Mouse (Mus musculus): ENCODE measurements at regions not wholly inside any gene's neighbourhood (a gene's known extent, or its start where the extent isn't known, plus 50 kb on each side); places are given as distances from the start of the nearest gene placed in this dataset.

DNA sequence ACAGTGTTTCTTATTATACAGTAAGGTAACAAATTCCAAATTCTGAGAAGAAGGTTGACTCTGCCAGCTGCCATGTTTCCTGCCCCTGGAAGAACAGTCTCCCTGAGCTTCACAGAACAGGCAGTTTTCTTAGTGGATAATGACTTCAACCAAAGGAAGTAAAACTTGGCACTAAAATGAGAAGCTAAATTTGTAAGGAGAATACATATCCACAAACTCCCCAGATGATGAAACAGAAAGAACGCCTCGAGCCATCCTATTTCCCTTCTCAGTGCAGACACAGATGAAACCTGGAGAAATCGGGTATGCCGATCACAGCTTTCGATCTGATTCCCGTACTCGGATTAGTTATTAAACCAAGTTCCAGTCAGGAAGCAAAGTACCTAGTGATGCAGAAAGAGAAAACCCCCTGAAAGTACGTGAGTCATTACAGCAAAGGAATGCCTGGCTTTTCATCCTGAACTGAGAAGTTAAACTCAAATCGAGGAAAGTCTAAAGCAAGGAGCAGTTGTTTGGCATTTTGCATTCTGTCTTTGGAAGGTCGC is 143.7 kb downstream of the Nsun3 start:
- Histone ChIP-seq H3K36me3 (ENCODE audit: control insufficient read depth, insufficient read depth, low read length) (no peaks in the 10 kb centered on the region), H3K4me2 (replicated peaks; ENCODE audit: low read depth, low read length) (no peak overlapping the region), H3K9me3 (ENCODE audit: control insufficient read depth, low read length) (no peaks in the 10 kb centered on the region), H3K27me3 (ENCODE audit: control insufficient read depth, insufficient read depth, low read length) (no peaks in the 10 kb centered on the region), H3K27ac (ENCODE audit: low read depth, low read length) (peak overlapping the region; percentile 52; the same call in 1 of the 2 replicates), H3K4me3 (ENCODE audit: low read length) (no peak overlapping the region), H3K4me1 (ENCODE audit: control insufficient read depth, insufficient read depth, low read length) (no peaks in the 10 kb centered on the region), H3K9ac (ENCODE audit: low read depth, low read length) (no peak overlapping the region)
- ATAC-seq (ENCODE audit: low FRiP score, low TSS enrichment) = peak; percentile 35; the same call in 1 of the 2 replicates
- WGBS = 66% methylated on average over 10 of the region's 10 CpGs

DNA sequence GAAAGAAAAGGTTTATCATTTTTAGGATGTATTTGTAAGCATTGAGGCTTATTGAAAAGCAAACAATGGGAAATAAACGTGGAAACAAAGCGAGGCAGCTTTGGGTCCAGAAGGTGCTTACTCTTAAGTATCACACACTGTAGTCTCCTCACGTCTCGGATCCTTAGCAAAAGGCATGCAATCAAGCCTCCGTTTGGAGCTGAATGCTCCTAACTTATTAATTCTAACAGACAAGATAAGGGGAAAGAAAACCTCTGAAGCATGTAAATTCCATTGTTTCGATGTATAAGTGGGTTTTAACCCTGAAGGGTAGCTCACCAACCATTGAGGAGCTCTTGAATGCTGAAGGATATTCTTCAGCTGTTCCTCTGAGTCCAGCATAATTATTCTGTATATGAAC is 162.7 kb downstream of the Nsun3 start:
- 80% methylated on average over 6 of the region's 6 CpGs for WGBS
- no peak for ATAC-seq (ENCODE audit: low FRiP score, low TSS enrichment)
- no peaks in the 10 kb centered on the region for H3K4me1 ChIP-seq (ENCODE audit: control insufficient read depth, insufficient read depth, low read length)
- H3K4me2 ChIP-seq (replicated peaks; ENCODE audit: low read depth, low read length) = no peak overlapping the region
- no peaks in the 10 kb centered on the region for H3K36me3 ChIP-seq (ENCODE audit: control insufficient read depth, insufficient read depth, low read length)
- no peak overlapping the region for H3K9ac ChIP-seq (ENCODE audit: low read depth, low read length)
- H3K27me3 ChIP-seq (ENCODE audit: control insufficient read depth, insufficient read depth, low read length) = no peaks in the 10 kb centered on the region
- H3K27ac ChIP-seq (ENCODE audit: low read depth, low read length) = no peak overlapping the region
- no peaks in the 10 kb centered on the region for H3K9me3 ChIP-seq (ENCODE audit: control insufficient read depth, low read length)
- H3K4me3 ChIP-seq (ENCODE audit: low read length) = no peak overlapping the region

DNA sequence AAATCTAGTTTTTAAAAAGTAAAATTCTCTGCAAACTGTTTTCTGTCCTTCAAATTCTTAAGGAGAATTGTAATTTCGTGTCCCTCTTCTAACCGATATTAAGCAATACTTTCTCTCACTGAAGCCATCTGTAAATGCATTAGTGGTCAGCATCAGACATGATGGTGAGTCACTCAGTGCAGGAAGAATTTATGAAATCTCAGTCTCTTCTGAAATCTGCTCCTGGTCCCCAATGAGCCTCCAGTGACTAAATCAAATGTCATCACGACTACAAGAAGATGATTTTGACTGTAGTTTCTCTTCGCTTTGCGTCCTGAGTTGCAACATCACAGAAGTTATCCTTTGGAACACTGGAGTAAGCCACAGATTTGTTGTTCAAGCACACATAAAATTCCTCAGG is 175.7 kb downstream of the Nsun3 start:
- WGBS = 91% methylated on average over 5 of the region's 5 CpGs
- no peaks in the 10 kb centered on the region for H3K4me1 ChIP-seq (ENCODE audit: control insufficient read depth, insufficient read depth, low read length)

DNA sequence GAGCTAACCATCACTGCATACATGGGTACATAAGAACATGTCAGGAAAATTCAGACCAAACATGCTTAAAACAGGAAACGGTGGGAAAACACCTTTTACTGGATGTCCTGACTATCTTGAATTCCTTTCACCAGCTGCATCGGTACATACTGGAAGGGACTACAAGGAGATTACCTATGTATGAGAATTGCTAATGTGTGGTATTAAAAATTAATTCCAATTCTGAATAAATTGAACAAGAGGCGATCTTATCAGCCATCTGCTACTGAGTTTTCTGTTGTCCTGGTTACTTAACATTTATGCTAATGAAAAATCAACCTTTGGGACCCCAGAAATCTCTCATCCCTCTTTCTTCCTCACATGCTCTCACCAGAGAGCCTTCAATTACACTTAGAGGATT is 178.0 kb downstream of the Nsun3 start:
- 85% methylated on average over 3 of the region's 3 CpGs for WGBS
- ATAC-seq (ENCODE audit: low FRiP score, low TSS enrichment) = no peak
- no peak overlapping the region for H3K9ac ChIP-seq (ENCODE audit: low read depth, low read length)

More for the DNA sequence above, 175.7 kb downstream of the Nsun3 start:
- Histone ChIP-seq H3K9ac (ENCODE audit: low read depth, low read length) (no peak overlapping the region), H3K36me3 (ENCODE audit: control insufficient read depth, insufficient read depth, low read length) (no peaks in the 10 kb centered on the region), H3K27me3 (ENCODE audit: control insufficient read depth, insufficient read depth, low read length) (no peaks in the 10 kb centered on the region), H3K4me2 (replicated peaks; ENCODE audit: low read depth, low read length) (no peak overlapping the region), H3K27ac (ENCODE audit: low read depth, low read length) (no peak overlapping the region), H3K4me3 (ENCODE audit: low read length) (no peak overlapping the region), H3K9me3 (ENCODE audit: control insufficient read depth, low read length) (no peaks in the 10 kb centered on the region)
- no peak for ATAC-seq (ENCODE audit: low FRiP score, low TSS enrichment)

DNA sequence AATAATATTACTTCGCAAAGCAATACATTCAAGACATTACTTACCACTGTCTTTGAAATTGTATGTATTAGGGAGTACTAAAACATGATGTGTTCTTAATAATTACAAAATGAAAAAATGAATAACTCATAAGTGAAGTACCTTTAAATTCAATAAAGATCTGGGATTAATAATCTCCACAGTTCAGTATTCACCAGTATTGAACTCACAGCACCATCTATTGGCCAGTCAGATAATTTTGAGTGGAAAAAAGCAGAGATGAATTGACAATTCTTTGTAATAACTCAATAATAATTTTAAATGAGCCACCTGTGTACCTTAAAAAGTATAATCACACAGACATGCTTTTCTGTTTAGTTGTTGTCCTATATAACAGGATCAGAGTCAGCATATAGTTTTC is 180.7 kb downstream of the Nsun3 start:
- no peaks in the 10 kb centered on the region for H3K27me3 ChIP-seq (ENCODE audit: control insufficient read depth, insufficient read depth, low read length)
- no peak for ATAC-seq (ENCODE audit: low FRiP score, low TSS enrichment)
- no peaks in the 10 kb centered on the region for H3K4me1 ChIP-seq (ENCODE audit: control insufficient read depth, insufficient read depth, low read length)
- H3K9ac ChIP-seq (ENCODE audit: low read depth, low read length) = no peak overlapping the region
- H3K4me2 ChIP-seq (replicated peaks; ENCODE audit: low read depth, low read length) = no peak overlapping the region
- H3K36me3 ChIP-seq (ENCODE audit: control insufficient read depth, insufficient read depth, low read length) = no peaks in the 10 kb centered on the region
- H3K9me3 ChIP-seq (ENCODE audit: control insufficient read depth, low read length) = no peaks in the 10 kb centered on the region
- H3K4me3 ChIP-seq (ENCODE audit: low read length) = no peak overlapping the region
- 90% methylated on average over 1 of the region's 1 CpGs for WGBS
- H3K27ac ChIP-seq (ENCODE audit: low read depth, low read length) = no peak overlapping the region

More for the DNA sequence above, 178.0 kb downstream of the Nsun3 start:
- Histone ChIP-seq H3K4me3 (ENCODE audit: low read length) (no peak overlapping the region), H3K4me1 (ENCODE audit: control insufficient read depth, insufficient read depth, low read length) (no peaks in the 10 kb centered on the region), H3K4me2 (replicated peaks; ENCODE audit: low read depth, low read length) (no peak overlapping the region), H3K27ac (ENCODE audit: low read depth, low read length) (no peak overlapping the region), H3K27me3 (ENCODE audit: control insufficient read depth, insufficient read depth, low read length) (no peaks in the 10 kb centered on the region), H3K9me3 (ENCODE audit: control insufficient read depth, low read length) (no peaks in the 10 kb centered on the region), H3K36me3 (ENCODE audit: control insufficient read depth, insufficient read depth, low read length) (no peaks in the 10 kb centered on the region)

DNA sequence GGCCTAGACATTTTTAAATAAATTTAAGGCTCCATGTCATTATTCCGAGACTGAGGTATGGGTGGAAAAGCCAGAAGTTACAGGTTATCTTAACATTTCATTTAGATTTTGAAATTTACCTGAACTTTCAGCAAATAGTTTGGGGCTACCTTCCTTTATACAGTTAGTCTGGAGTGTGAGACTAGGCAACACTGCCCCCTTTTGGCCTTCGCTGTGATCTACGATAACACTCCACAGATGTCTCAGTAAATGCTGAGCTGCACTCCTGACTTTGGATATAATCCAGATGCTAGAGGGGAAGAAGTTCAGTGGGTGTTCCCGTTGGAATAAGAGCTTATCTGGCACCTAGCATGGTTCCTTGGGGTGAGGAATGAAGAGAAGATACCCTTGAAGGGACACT is 224.6 kb downstream of the Nsun3 start:
- Histone ChIP-seq H3K9me3 (ENCODE audit: control insufficient read depth, low read length) (no peaks in the 10 kb centered on the region), H3K4me2 (replicated peaks; ENCODE audit: low read depth, low read length) (no peak overlapping the region), H3K27me3 (ENCODE audit: control insufficient read depth, insufficient read depth, low read length) (no peaks in the 10 kb centered on the region), H3K36me3 (ENCODE audit: control insufficient read depth, insufficient read depth, low read length) (no peaks in the 10 kb centered on the region), H3K9ac (ENCODE audit: low read depth, low read length) (no peak overlapping the region), H3K4me3 (ENCODE audit: low read length) (no peak overlapping the region), H3K4me1 (ENCODE audit: control insufficient read depth, insufficient read depth, low read length) (no peaks in the 10 kb centered on the region), H3K27ac (ENCODE audit: low read depth, low read length) (no peak overlapping the region)
- peak; percentile 81; the same call in 1 of the 2 replicates for ATAC-seq (ENCODE audit: low FRiP score, low TSS enrichment)
- 35% methylated on average over 4 of the region's 4 CpGs for WGBS

DNA sequence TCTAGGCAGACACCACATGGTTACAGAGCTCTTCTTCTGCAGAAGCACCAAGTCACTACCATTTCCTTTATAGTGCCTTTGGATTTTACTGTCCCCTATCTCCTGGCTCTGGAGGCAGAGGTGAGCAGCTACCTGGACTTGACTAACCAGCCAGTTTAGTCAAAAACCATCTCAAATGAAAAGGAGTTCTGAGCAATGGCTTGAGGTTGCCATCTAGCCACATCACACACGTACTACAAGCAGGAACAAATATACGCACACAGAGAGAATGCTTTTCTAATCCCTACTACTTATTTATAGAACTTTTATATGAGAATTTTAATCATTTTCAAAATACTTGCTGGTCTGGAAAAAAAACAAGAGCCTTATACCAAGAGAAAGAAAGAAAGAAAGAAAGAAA is 243.5 kb downstream of the Nsun3 start:
- ATAC-seq (ENCODE audit: low FRiP score, low TSS enrichment) = no peak
- WGBS = 84% methylated on average over 2 of the region's 2 CpGs
- no peaks in the 10 kb centered on the region for H3K27me3 ChIP-seq (ENCODE audit: control insufficient read depth, insufficient read depth, low read length)
- H3K4me3 ChIP-seq (ENCODE audit: low read length) = no peak overlapping the region
- H3K9ac ChIP-seq (ENCODE audit: low read depth, low read length) = no peak overlapping the region
- no peaks in the 10 kb centered on the region for H3K9me3 ChIP-seq (ENCODE audit: control insufficient read depth, low read length)
- H3K27ac ChIP-seq (ENCODE audit: low read depth, low read length) = no peak overlapping the region
- no peaks in the 10 kb centered on the region for H3K4me1 ChIP-seq (ENCODE audit: control insufficient read depth, insufficient read depth, low read length)
- no peak overlapping the region for H3K4me2 ChIP-seq (replicated peaks; ENCODE audit: low read depth, low read length)
- H3K36me3 ChIP-seq (ENCODE audit: control insufficient read depth, insufficient read depth, low read length) = no peaks in the 10 kb centered on the region

DNA sequence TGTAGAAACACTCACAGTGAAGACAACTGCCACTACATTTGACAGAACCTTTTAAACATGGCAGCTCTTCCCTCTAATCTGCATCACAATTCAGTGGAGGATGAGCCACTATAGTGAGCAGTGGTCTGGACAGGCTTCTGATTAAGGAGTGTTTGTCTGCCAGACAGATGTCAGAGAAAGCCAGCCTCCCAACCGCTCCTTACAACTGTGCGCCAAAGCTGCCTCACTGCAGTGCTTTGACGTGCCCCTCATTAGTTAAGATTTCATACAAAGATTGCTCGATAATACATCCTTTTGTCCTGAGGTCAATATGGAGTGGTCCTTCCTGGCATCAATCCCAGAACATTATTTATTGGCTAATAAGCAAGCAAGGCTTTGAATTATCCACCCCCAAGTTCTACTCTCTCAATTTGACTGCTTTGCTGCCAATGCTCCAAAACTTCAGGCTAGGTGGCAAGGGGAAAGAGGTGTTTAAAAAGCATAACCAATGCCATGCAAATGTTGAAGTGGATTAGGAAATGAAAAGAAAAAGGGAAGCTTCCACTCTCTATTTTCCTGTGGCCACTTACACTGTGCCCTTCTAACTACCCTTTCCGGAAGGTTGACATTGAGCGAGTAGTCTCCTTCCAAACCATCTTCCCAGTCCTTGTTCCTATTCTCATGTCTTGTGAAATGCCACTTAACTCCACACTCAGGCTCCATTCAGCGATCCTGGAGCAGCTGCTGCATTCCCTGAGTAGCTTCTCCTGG is 248.7 kb downstream of the Nsun3 start:
- no peak overlapping the region for H3K4me2 ChIP-seq (replicated peaks; ENCODE audit: low read depth, low read length)
- H3K4me1 ChIP-seq (ENCODE audit: control insufficient read depth, insufficient read depth, low read length) = no peaks in the 10 kb centered on the region
- H3K4me3 ChIP-seq (ENCODE audit: low read length) = no peak overlapping the region
- H3K9ac ChIP-seq (ENCODE audit: low read depth, low read length) = no peak overlapping the region
- no peaks in the 10 kb centered on the region for H3K9me3 ChIP-seq (ENCODE audit: control insufficient read depth, low read length)
- WGBS = 70% methylated on average over 7 of the region's 7 CpGs
- no peak for ATAC-seq (ENCODE audit: low FRiP score, low TSS enrichment)
- H3K36me3 ChIP-seq (ENCODE audit: control insufficient read depth, insufficient read depth, low read length) = no peaks in the 10 kb centered on the region
- no peaks in the 10 kb centered on the region for H3K27me3 ChIP-seq (ENCODE audit: control insufficient read depth, insufficient read depth, low read length)
- H3K27ac ChIP-seq (ENCODE audit: low read depth, low read length) = no peak overlapping the region

DNA sequence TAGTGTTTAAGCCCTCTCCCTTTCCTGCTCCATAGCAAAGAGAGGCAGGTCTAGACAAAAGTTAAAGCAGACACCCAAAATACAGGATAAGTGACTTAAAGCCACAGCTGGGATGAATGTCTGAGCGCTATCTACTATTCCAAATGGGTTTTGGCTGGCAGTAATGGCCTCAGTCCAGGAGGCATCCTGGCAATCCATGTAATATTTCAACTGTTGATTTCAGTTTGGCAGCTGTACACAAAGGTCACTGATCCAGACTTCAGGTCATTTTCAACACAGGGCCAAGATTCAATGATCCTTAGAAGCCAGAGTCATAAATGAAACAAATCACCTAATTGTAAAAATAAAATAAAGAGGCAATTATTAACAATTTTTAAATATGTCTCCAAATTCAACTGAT is 277.3 kb downstream of the Nsun3 start:
- H3K9me3 ChIP-seq (ENCODE audit: control insufficient read depth, low read length) = no peaks in the 10 kb centered on the region
- H3K4me1 ChIP-seq (ENCODE audit: control insufficient read depth, insufficient read depth, low read length) = no peaks in the 10 kb centered on the region
- no peak overlapping the region for H3K4me3 ChIP-seq (ENCODE audit: low read length)
- H3K9ac ChIP-seq (ENCODE audit: low read depth, low read length) = no peak overlapping the region
- no peaks in the 10 kb centered on the region for H3K27me3 ChIP-seq (ENCODE audit: control insufficient read depth, insufficient read depth, low read length)
- WGBS = 83% methylated on average over 1 of the region's 1 CpGs
- H3K4me2 ChIP-seq (replicated peaks; ENCODE audit: low read depth, low read length) = no peak overlapping the region
- no peaks in the 10 kb centered on the region for H3K36me3 ChIP-seq (ENCODE audit: control insufficient read depth, insufficient read depth, low read length)
- no peak overlapping the region for H3K27ac ChIP-seq (ENCODE audit: low read depth, low read length)
- ATAC-seq (ENCODE audit: low FRiP score, low TSS enrichment) = no peak

Data from kidney, embryonic 14.5 days (tissue).